Mouse (Mus musculus) forebrain, embryonic 14.5 days (tissue): ENCODE results near the gene Hmbs. TPM values are rescaled to one million over a fixed set of nuclear protein-coding genes. Genes with fewer than 3 reads are reported as not detected.

Experiments
- ATAC-seq: fragments of 200-750 bp; cut with Nextera tagmentation; 2 replicates; pipeline ENCODE4 v1.8.0; 2017; ENCODE audit warnings: mild to moderate bottlenecking, moderate library complexity
- DNase-seq: peaks from one replicate; pipeline ENCODE4 v3.0.0-alpha.2; 2015; ENCODE audit warnings: low spot score
- H3K27ac ChIP-seq: fragments of 300-500 bp; sonication (generic); 2 replicates; pipeline ENCODE4 v1.5.1; 2014; ENCODE audit warnings: low read depth, mild to moderate bottlenecking, control low read depth, low read length, moderate library complexity
- H3K27me3 ChIP-seq: fragments of 300-500 bp; sonication (generic); replicated peaks from 2 replicates; pipeline ENCODE4 v1.6.1; 2014; ENCODE audit warnings: low read length, control low read depth, mixed read lengths; ENCODE audit not compliant: control insufficient read depth, insufficient read depth
- H3K36me3 ChIP-seq: fragments of 300-500 bp; sonication (generic); 2 replicates; pipeline ENCODE4 v1.6.1; 2014; ENCODE audit warnings: low read length, control low read depth; ENCODE audit not compliant: control insufficient read depth, insufficient read depth
- H3K4me1 ChIP-seq: fragments of 300-500 bp; sonication (generic); 2 replicates; pipeline ENCODE4 v1.6.1; 2014; ENCODE audit warnings: antibody characterized with exemption, low read length, control low read depth; ENCODE audit not compliant: control insufficient read depth, insufficient read depth
- H3K4me2 ChIP-seq: fragments of 300-500 bp; sonication (generic); 2 replicates; pipeline ENCODE4 v1.6.1; 2014; ENCODE audit warnings: mild to moderate bottlenecking, control low read depth, low read length
- H3K4me3 ChIP-seq: fragments of 300-500 bp; sonication (generic); 2 replicates; pipeline ENCODE4 v1.5.1; 2014; ENCODE audit warnings: low read depth, low read length, control low read depth
- H3K9ac ChIP-seq: fragments of 300-500 bp; sonication (generic); 2 replicates; pipeline ENCODE4 v1.6.1; 2014; ENCODE audit warnings: mild to moderate bottlenecking, low read length, control low read depth, moderate library complexity
- H3K9me3 ChIP-seq: fragments of 300-500 bp; sonication (generic); replicated peaks from 2 replicates; pipeline ENCODE4 v1.6.1; 2016; ENCODE audit warnings: low read length, control low read depth, mixed read lengths; ENCODE audit not compliant: control insufficient read depth
- WGBS: fragments of 180-500 bp; shearing (Covaris S2); extraction: QIAGEN DNeasy Blood & Tissue Kit; methylation state at CpG from one replicate; pipeline ENCODE4 v1.1.7; 2014; 5-methylcytosine and 5-hydroxymethylcytosine counted together
- polyA plus RNA-seq: library from polyadenylated mRNA; unstranded; fragments of >200 nt; fragmentation: Nextera tagmentation; extraction: Ambion mirVana; gene quantifications from 2 replicates; pipeline ENCODE4 v1.2.1, GENCODE M21; 2014

Hmbs gene
- polyA plus RNA-seq, 1 experiment from 2014 or later, result 74.3 TPM

GRCm38 (mm10) chr9:44351396-44351795, 7.4 kb upstream of the Hmbs start:
- Histone ChIP-seq H3K9ac (no peak overlapping the region), H3K36me3 (peaks cover 96% of the 10 kb centered on the region), H3K9me3 (no peaks in the 10 kb centered on the region), H3K27me3 (no peaks in the 10 kb centered on the region), H3K4me3 (no peak overlapping the region), H3K4me1 (no peaks in the 10 kb centered on the region), H3K4me2 (no peak overlapping the region), H3K27ac (no peak overlapping the region)
- DNase-seq (no peak), ATAC-seq (no peak)
- WGBS, result 94% methylated on average over 4 of the region's 4 CpGs

- no peak overlapping the region for H3K4me3 ChIP-seq
- DNase-seq (no peak), ATAC-seq (no peak)
- no peak overlapping the region for H3K27ac ChIP-seq
- H3K4me1 ChIP-seq, result no peaks in the 10 kb centered on the region; the same call in 1 of the 2 replicates
- H3K27me3 ChIP-seq, result no peaks in the 10 kb centered on the region
- peaks cover 71% of the 10 kb centered on the region for H3K36me3 ChIP-seq
- no peaks in the 10 kb centered on the region for H3K9me3 ChIP-seq
- no peak overlapping the region for H3K9ac ChIP-seq
- no peak overlapping the region for H3K4me2 ChIP-seq
- 97% methylated on average over 4 of the region's 4 CpGs for WGBS
Observed at GRCm38 (mm10) chr9:44348546-44348945, 4.5 kb upstream of the Hmbs start.

- no peaks in the 10 kb centered on the region for H3K9me3 ChIP-seq
- peaks cover 5% of the 10 kb centered on the region for H3K4me1 ChIP-seq
- H3K9ac ChIP-seq, result no peak overlapping the region
- H3K36me3 ChIP-seq, result peaks cover 62% of the 10 kb centered on the region
- H3K4me3 ChIP-seq, result no peak overlapping the region
- ATAC-seq (no peak), DNase-seq (no peak)
- 89% methylated on average over 4 of the region's 4 CpGs for WGBS
- no peak overlapping the region for H3K4me2 ChIP-seq
- H3K27ac ChIP-seq, result no peak overlapping the region
- H3K27me3 ChIP-seq, result no peaks in the 10 kb centered on the region
Observed at GRCm38 (mm10) chr9:44347621-44348020, 3.6 kb upstream of the Hmbs start.

- Histone ChIP-seq H3K9me3 (no peaks in the 10 kb centered on the region), H3K36me3 (peaks cover 58% of the 10 kb centered on the region), H3K4me1 (peaks cover 5% of the 10 kb centered on the region), H3K27ac (no peak overlapping the region), H3K27me3 (no peaks in the 10 kb centered on the region), H3K9ac (no peak overlapping the region), H3K4me2 (no peak overlapping the region), H3K4me3 (no peak overlapping the region)
- DNase-seq, result no peak
- WGBS, result 91% methylated on average over 9 of the region's 9 CpGs
- ATAC-seq, result no peak
Observed at GRCm38 (mm10) chr9:44347166-44347565, 3.1 kb upstream of the Hmbs start.

- Histone ChIP-seq H3K27ac (no peak overlapping the region), H3K27me3 (no peaks in the 10 kb centered on the region), H3K9ac (no peak overlapping the region), H3K9me3 (no peaks in the 10 kb centered on the region), H3K4me1 (peaks cover 5% of the 10 kb centered on the region), H3K4me2 (no peak overlapping the region), H3K36me3 (peaks cover 45% of the 10 kb centered on the region), H3K4me3 (no peak overlapping the region)
- 88% methylated on average over 6 of the region's 6 CpGs for WGBS
- ATAC-seq, result no peak
- DNase-seq, result no peak
Observed at GRCm38 (mm10) chr9:44345570-44346433, 1.8 kb upstream of the Hmbs start.

GRCm38 (mm10) chr9:44343290-44343689, 738 bp downstream of the Hmbs start:
- Histone ChIP-seq H3K36me3 (peaks cover 34% of the 10 kb centered on the region), H3K9ac (peak overlapping the region; percentile 77)
- 11% methylated on average over 6 of the region's 6 CpGs for WGBS

GRCm38 (mm10) chr9:44342605-44343004, 1.4 kb downstream of the Hmbs start:
- Histone ChIP-seq H3K4me3 (no peak overlapping the region), H3K9me3 (no peaks in the 10 kb centered on the region), H3K4me2 (no peak overlapping the region), H3K36me3 (peaks cover 31% of the 10 kb centered on the region), H3K27ac (no peak overlapping the region), H3K4me1 (peaks cover 6% of the 10 kb centered on the region), H3K9ac (peak overlapping the region; percentile 77; the same call in 1 of the 2 replicates), H3K27me3 (no peaks in the 10 kb centered on the region)
- no peak for ATAC-seq
- no peak for DNase-seq
- WGBS, result 89% methylated on average over 1 of the region's 1 CpGs

More at GRCm38 (mm10) chr9:44343290-44343689, 738 bp downstream of the Hmbs start:
- ATAC-seq (0 out of 2 replicates have a peak, but pooled peaks have one; percentile 0), DNase-seq (no peak)
- Histone ChIP-seq H3K27me3 (no peaks in the 10 kb centered on the region), H3K27ac (peak overlapping the region; percentile 94; the same call in 1 of the 2 replicates), H3K9me3 (no peaks in the 10 kb centered on the region), H3K4me2 (peak overlapping the region; percentile 70), H3K4me3 (peak overlapping the region; percentile 70), H3K4me1 (peaks cover 5% of the 10 kb centered on the region)

- H3K36me3 ChIP-seq, result peaks cover 30% of the 10 kb centered on the region
Observed at GRCm38 (mm10) chr9:44342173-44342572, 1.9 kb downstream of the Hmbs start.

GRCm38 (mm10) chr9:44341487-44341886, 2.5 kb downstream of the Hmbs start:
- Histone ChIP-seq H3K27me3 (no peaks in the 10 kb centered on the region), H3K4me3 (no peak overlapping the region), H3K4me2 (no peak overlapping the region), H3K4me1 (peaks cover 16% of the 10 kb centered on the region), H3K9me3 (no peaks in the 10 kb centered on the region), H3K27ac (no peak overlapping the region), H3K36me3 (peaks cover 30% of the 10 kb centered on the region), H3K9ac (peak overlapping the region; percentile 10; the same call in 1 of the 2 replicates)
- DNase-seq, result no peak
- no peak for ATAC-seq
- WGBS, result 91% methylated on average over 5 of the region's 5 CpGs

More at GRCm38 (mm10) chr9:44342173-44342572, 1.9 kb downstream of the Hmbs start:
- Histone ChIP-seq H3K9me3 (no peaks in the 10 kb centered on the region), H3K27me3 (no peaks in the 10 kb centered on the region), H3K4me3 (no peak overlapping the region), H3K27ac (no peak overlapping the region), H3K4me2 (no peak overlapping the region), H3K4me1 (peaks cover 10% of the 10 kb centered on the region), H3K9ac (no peak overlapping the region)
- WGBS, result 80% methylated on average over 3 of the region's 3 CpGs
- DNase-seq (no peak), ATAC-seq (no peak)
